Mouse (Mus musculus) embryo, embryonic 11 days (tissue): ENCODE data around the gene Bach2.

Source experiments
- DNase-seq: peaks from one replicate; pipeline ENCODE4 v3.0.0-alpha.2; 2015

The Bach2 gene

GRCm38 (mm10) chr4:32405149-32405882 lies 166.7 kb downstream of the Bach2 start:
- DNase-seq, result no peak

- DNase-seq, result no peak
These were observed 167.4 kb downstream of the Bach2 start for GRCm38 (mm10) chr4:32405985-32406384.

GRCm38 (mm10) chr4:32408535-32408934 lies 169.9 kb downstream of the Bach2 start:
- DNase-seq, result no peak

DNA sequence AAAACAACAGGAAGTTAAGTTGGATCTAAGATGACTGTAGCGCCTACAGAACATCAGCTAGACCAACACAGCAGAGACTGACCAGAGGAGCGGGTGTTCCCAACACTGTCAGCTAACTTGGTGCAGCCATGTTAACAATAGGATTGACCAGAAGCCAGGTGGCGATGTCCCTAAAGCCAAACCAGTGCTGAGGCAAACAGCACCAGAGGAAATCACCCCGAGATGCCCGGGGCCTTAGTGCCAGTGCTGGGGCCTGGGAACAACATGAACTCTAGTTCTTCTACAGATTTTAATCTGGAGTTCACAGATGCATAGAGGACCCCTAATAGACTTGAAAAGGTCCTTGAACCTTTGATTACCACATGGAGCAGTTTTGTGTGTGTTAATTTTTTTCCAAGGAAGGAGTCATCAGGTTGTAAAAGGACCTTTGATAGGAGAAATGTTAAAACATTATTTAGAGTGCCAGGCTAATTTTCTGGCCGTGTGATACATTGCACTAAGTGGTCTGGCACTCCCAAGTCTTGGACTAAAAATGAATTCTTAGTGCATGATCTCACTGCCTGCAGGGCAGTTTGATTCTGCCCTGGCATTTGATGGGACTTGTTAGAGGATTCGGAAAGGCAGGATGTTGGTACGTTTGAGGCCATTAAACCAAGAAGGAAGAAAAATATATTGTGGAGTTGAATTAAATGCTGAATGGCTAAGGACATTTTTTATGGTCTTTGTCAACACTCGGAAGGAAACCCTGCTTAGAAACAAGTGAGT lies 170.7 kb downstream of the Bach2 start:
- DNase-seq, result no peak

- DNase-seq, result no peak
These were observed 174.5 kb downstream of the Bach2 start for GRCm38 (mm10) chr4:32413063-32413462.

DNA sequence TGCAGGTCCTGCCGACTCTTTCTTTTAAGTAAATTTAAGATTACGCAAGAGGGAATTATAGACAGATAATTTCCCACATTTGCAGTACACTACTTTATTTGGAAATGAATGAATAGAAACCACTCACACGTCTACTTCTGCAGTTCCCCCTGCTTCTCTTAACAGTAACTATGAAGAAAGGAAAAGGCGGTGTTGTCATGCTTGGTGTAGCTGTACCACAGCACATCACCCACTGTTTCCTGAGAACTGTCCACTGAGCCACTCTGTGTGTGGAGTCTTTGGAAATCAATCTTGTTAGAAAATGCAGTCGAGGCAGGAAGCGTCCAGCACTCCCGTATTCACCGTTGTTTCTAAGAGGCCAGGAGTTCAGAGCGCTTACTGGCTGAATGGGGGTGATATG lies 174.9 kb downstream of the Bach2 start:
- DNase-seq, result no peak

GRCm38 (mm10) chr4:32414959-32415358 lies 176.4 kb downstream of the Bach2 start:
- no peak for DNase-seq

DNA sequence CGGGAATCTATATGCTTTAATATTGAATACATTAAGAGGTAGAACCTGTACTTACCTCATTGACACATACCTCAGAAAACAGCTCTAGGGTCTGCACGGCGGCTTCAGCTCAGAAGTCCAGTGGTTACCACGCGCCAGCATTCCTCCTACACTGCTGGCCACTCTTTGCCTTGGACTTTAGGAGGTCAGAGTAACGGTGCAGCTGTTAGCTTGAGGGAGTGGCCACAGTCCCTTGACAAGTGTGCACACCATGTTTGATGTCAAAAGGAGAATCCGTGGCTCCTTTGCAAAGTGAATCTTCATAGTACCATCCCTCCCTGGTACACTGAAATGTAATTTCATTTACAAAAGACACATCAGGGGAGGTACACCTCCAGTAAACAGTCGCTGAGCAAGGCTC lies 179.3 kb downstream of the Bach2 start:
- no peak for DNase-seq

DNA sequence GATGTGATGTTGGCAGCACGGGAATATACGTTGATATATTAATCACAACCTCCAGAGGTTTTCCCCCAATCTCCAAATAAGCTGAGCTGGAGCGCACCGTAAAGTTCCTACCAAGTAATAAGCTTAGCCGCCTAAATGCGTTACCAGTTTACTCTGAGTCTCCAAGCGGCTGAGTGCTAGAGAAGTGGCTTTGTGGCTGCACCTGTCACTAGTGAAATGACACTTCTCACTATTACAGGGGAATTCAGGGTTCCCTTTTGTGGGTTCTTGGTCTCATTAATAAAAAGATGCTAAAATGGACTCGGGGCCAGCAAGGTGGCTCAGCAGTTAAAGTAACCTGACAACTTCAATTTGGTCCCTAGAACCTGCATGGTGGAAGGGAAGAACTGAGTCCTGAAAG lies 183.0 kb downstream of the Bach2 start:
- no peak for DNase-seq

DNA sequence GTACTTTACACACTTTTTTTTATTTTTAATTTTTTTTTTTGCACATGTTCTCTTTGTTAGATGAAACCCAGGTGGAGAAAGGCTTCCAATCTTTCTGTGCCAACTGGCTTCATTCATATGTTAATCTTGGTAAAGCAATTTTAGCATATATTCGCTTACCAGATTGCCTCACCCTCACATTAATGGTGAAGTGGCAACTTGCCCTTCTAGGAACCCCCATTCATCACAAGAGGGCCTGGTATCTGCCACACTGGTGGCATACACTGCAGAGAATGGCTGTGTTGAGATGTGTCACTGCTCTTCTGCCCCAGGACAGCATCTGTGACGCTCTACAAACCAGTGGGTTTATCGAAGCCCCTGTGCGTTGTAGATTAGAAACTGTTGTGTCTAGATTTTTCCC lies 183.8 kb downstream of the Bach2 start:
- no peak for DNase-seq

- DNase-seq, result no peak
These were observed 185.1 kb downstream of the Bach2 start for GRCm38 (mm10) chr4:32423667-32424066.

GRCm38 (mm10) chr4:32424434-32424833 lies 185.8 kb downstream of the Bach2 start:
- no peak for DNase-seq

DNA sequence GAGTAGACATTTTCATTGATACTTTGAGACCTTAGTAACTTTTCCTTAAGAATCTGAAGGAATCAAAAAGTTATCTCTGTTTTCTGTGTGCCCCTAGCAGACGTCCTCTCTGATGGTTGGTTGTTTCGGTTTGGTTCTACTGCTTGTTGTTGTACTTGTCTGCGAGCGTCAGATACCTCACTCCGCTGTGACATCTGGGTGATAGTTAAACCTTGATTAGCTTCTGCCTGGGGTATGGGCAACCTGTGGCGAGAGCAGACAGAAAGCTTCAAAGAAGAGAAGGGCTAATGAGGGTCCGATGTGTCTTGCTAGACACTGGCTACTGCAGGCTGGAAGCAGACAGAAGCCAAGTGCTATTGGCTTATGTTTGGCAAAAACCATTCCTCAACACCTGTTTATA lies 186.5 kb downstream of the Bach2 start:
- no peak for DNase-seq

GRCm38 (mm10) chr4:32425641-32426040 lies 187.0 kb downstream of the Bach2 start:
- no peak for DNase-seq

DNA sequence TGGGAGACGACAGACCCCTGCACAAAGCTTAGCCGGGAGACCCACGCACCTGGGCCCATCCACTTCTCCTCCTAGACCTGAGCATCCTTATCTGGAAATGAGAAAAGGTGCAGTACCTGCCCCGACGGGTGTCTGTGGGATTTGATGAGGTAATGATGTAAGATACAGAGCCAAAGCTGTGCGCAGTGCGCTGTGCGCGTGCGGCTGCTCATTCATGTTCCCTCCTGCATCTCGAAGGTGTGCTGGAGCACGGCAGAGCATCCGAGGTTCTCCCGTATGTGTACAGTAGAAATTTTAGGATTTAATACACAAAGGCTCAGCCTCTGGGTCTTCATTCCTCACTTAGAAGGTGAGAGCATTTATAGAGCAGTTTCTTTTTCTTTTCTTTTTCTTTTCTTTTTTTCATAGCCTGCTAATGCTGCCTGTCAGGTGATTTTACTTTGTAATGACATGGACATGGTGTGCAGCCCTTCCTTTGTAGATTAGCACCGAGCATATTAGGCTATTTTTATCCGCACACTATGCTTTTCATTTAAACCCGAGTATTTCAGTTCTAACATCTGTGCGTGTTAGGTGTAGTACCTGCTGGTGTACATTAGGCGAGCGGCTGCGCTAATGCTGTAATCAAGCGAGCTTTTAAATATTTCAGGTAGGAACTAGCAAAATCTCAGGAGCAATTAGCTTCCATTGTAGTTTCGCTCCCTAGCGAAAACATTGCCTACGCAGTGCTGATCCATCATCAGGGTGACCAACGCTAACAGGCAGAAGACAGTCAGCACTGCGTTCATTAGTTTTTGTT lies 188.4 kb downstream of the Bach2 start:
- no peak for DNase-seq

DNA sequence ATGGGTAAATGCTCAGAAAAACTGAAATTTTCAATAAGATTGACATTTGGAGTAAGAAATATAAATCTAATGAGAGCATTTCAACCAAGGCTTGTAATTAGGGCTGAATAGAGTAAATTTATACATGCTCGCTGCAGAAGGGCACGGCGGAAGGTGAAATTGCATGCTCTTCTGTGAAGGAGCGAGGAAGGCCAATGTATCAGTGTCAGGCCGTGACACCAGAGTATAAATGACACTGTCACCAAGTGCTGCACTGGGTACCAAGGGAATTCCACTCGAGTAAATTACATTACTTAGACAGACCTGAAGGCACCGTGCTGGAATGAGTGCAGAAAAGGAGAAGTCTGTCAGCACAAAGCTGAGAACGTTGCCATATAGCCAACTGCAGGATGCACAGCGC lies 190.1 kb downstream of the Bach2 start:
- peak; percentile 24 for DNase-seq

GRCm38 (mm10) chr4:32430136-32430535 lies 191.5 kb downstream of the Bach2 start:
- DNase-seq, result no peak

DNA sequence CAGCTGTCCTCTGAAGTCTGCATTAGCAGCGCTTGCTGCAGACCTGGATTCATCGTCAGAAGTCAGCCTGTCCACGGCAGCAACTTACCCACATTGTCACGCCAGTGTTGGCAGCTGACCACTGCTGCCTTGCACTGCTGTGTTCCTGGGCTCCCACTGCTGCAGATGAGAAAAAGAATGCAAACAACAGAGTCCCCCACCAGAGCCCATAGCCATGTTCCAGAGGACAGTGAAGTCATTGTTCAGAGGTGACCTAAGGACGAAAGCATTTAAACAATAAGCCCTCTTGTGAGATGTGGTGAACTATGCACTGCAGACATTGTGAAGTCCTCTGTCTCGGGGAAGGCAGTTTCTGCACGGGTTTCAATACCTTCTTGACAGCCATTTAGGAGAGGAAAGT lies 192.4 kb downstream of the Bach2 start:
- peak; percentile 59 for DNase-seq

GRCm38 (mm10) chr4:32432271-32432781 lies 193.7 kb downstream of the Bach2 start:
- peak; percentile 21 for DNase-seq

DNA sequence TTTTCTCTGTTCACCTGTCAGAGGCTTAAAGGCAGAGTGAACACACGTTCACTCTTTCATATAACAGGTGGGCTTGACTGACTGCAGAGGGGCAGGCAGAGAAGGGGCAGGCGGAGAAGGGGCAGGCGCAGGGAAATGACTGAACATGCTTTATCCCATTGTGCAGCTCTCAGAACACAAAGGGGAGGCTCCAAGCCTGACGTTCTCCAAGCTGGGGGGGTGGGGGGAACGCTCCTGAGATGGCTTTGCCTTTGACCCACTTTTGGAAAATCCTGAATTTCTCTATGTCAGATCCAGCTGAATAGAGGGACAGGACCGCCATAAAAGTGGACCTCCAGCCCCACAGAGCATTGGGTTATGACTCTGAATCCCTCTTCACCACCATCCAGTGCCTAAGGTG lies 194.3 kb downstream of the Bach2 start:
- no peak for DNase-seq

DNA sequence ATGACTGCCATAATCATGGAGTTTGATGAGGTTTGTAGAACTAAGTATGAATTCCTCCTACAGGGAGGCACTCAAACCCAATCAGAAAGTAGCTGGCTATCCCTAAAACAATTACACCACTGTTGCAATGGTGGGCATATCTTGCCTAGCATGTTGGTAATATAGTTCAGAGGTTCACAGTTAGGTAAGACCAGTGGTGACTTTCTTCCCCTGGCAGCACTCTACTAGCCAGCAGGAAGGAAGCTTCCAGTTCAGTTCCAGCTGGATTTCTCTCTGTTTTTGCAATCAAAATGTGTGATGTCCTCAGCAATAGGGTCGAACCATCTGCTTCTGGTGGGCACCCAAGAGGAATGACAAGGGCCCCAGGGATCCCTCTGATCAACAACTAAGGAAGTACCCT lies 196.0 kb downstream of the Bach2 start:
- no peak for DNase-seq

GRCm38 (mm10) chr4:32439974-32440739 lies 201.6 kb downstream of the Bach2 start:
- no peak for DNase-seq

DNA sequence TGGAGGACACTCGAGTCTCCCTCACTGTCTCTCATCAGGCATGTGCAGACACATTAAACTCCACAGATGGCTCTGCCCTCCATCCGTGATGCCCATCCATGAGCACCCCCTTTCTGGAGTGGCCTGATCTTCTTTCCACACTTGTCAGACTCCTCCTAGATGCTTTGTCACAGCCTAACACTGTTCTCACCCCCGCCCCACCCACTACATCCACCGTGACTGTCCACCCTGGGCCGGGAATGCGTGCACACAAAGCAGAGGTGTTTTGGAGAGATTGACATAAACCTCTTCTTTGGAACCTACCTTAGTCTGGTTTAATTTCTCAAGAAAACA lies 202.1 kb downstream of the Bach2 start:
- DNase-seq, result no peak
